Mouse (Mus musculus) Patski (cell line): Measurements from ENCODE around the gene Tmem189. TPM values are rescaled to one million over a fixed set of nuclear protein-coding genes. Genes with fewer than 3 reads are reported as not detected.
A peak's percentile ranks its signal among the peaks of the same experiment; 100 is the strongest.
"Not testable (repeated sequence)": the region's sequence is repeated elsewhere in the genome, so short reads cannot be mapped to it uniquely, and the experiment has no call there.

Experiments used
- ATAC-seq: fragments of 100-300 bp; one replicate; pipeline ENCODE4 v1.8.0; 2021
- CTCF ChIA-PET: fragments of 350-600 bp; sonication (Branson Sonifier 250); formaldehyde crosslinking; loops from one replicate; lab custom pipeline; 2022; ENCODE audit warnings: inconsistent platforms; lab: Charles Lee
- POLR2A ChIA-PET: fragments of 350-600 bp; sonication (Branson Sonifier 250); formaldehyde crosslinking; loops from one replicate; lab custom pipeline; 2022; ENCODE audit warnings: antibody characterized with exemption, inconsistent platforms; lab: Charles Lee
- DNase-seq: peaks from one replicate; pipeline ENCODE4 v3.0.0-alpha.2; 2011; ENCODE audit warnings: low read depth, low spot score
- H3K27me3 ChIP-seq: fragments of 371-371 bp; one replicate; pipeline ENCODE4 v1.5.1; 2021
- CTCF ChIP-seq: fragments of 100-300 bp; IDR thresholded peaks from one replicate; pipeline ENCODE4 v1.5.1; 2021
- in situ Hi-C: fragments of 300-500 bp; cut with MboI; formaldehyde crosslinking; loops from 3 replicates; pipeline ENCODE4 v1.11.1; 2018; ENCODE audit warnings: low pct_unique_long_range_greater_than_20kb, mixed read lengths
- polyA plus RNA-seq: library from polyadenylated mRNA; unstranded; gene quantifications from one replicate; pipeline ENCODE4 v1.2.3, GENCODE M21; 2021

The Tmem189 gene
- polyA plus RNA-seq, 1 experiment from 2014 or later: 36.1 TPM

DNA sequence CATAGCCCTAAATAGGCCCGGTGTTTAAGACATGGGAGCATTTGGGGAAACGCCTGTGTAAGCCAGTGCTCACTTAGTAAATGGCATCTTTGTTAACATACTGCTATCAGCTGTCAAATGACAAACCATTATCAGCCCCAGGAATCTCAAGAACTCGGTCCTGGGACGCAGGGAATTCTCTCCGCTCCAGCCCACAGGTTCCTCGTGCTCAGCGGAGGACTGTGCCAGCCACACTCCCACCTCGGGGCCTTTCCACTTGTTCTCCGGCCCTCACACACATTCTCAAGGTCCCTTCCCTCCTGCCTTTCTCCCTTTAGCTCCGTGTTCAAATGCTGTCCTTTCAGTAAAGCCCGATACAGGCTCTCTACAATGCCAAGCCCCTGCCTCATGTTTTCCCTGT lies 30.9 kb downstream of the Tmem189 start:
- TF ChIP-seq CTCF: no peak
- CTCF ChIA-PET: no interaction called here
- H3K27me3 ChIP-seq: no peaks in the 10 kb centered on the region
- in situ Hi-C loops: no loop called here
- no peak for ATAC-seq
- POLR2A ChIA-PET: no interaction called here
- DNase-seq: no peak

DNA sequence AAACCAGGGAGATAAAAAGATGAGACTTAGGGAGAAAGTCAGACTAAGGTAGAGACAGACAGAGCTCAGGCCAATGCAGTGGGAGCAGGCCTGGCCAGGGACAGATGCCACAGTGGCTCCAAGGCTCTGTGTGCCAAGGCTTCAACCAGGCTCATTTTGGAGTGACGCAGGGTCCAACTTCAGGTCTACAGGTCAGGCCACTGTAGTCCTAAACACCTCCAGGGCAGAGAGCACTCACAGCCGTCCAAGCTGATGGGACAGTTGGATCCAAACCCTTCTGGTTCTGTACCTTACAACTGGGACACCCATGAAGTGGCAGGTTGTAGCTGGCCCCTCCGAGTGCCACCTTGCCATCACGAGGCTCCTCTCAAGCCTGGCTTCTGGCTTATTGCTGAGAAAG lies 31.6 kb downstream of the Tmem189 start:
- DNase-seq: no peak
- ChIA-PET POLR2A (no interaction called here), CTCF (no interaction called here)
- no peak for TF ChIP-seq CTCF
- no peak for ATAC-seq
- in situ Hi-C loops: no loop called here
- no peaks in the 10 kb centered on the region for H3K27me3 ChIP-seq

DNA sequence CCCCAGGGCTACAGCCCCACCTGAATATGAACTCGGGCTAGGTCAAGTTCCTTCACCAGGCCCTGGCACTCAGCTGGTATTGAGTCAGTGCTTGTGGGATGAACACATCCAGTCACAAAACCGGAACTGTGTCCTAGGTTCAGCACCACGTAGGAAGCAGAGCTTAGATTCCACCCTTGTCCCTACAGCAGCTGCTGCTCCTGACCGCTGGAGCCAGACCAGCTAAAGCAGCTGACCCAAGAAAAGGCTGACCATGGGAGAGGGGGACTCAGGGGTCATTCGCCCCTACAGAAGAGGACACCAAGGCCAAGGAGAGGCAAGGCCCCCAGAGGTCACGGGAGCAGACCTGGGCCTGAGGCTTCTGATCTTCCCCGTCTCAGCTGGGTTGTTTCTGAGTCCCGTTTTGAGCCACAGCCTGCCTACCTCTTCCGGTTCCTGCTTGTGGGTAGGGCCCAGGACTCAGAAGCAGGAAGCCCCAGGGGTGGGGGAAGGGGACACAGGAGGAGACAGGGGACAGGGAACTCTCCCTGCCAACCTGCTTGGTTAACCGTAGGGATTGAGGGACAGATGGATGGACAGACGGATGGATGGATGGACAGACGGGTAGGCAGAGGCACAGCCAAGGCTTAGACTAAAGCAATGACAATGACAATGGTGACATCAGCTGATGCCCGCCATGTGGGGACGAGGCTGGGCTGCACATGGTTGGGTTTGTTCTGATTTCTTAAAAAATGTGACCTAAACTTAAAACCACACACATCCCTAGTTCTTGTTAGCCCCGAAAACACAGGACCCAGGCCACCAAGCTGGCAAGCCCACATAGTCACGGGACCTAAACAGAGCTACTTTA lies 32.8 kb downstream of the Tmem189 start:
- ATAC-seq (no peak), DNase-seq (no peak)
- ChIA-PET CTCF (no interaction called here), POLR2A (no interaction called here)
- H3K27me3 ChIP-seq: no peaks in the 10 kb centered on the region
- no peak for TF ChIP-seq CTCF
- in situ Hi-C loops: no loop called here

DNA sequence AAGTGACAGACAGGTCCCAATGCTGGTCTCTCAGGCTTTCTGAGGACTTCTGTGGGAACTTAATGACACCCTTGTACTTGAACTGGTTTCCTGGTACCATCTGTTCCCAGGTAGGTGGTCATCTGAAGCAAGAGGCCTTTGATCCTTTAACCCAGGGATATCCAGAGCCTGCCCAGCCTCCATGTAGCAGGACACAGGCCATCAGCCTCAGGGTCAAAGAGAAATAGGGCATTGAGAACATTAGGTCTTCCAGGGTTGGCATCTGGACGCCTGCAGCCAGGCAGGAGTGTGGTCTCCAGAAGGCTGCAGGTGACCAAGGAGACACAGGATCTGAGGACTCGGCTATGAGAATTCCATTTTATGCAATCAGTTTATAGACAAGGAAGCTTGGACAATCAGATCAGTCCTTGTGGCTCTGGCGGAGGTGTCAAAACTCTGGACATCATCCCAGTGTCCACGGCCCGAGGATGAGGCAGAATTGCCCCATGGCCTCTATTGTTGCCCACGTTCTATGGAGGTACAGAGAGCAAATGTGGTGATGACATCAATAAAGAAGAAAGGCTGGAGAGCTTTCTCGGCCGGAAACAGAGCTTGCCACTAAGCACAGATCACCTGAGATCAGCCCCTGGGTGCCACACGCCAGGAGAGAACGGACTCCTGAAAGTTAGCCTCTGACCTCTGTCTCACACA lies 34.6 kb downstream of the Tmem189 start:
- no peak for ATAC-seq
- no peaks in the 10 kb centered on the region for H3K27me3 ChIP-seq
- CTCF ChIA-PET: interaction anchor here (1.8 kb wide), 1 partner anchor 14 kb away, joined by 4 read pairs; no protein-coding TSS in a partner anchor
- in situ Hi-C loops: no loop called here
- TF ChIP-seq CTCF: no peak
- POLR2A ChIA-PET: no interaction called here
- no peak for DNase-seq

DNA sequence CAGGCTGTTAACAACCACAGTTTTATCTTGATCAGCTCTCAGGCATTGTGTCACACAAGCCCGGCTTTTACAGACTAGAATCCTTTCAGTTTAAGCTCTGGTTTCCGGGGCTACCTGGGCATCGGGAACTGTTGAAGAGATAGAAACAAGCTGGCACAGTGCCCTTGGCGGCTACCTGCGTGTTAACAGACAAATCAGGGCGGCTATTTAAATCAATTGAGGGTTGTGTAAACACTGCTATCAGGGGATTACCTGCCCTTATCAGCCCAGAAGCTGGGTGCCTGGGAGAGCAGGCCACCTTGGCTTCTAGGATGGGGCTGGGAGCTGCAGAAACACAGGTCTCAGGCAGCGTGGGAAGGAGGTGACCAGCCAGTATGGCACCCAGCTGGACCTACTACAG lies 36.9 kb downstream of the Tmem189 start:
- no peaks in the 10 kb centered on the region for H3K27me3 ChIP-seq
- ATAC-seq (no peak), DNase-seq (no peak)
- in situ Hi-C loops: no loop called here
- CTCF ChIA-PET: no interaction called here
- TF ChIP-seq CTCF: no peak
- POLR2A ChIA-PET: no interaction called here

DNA sequence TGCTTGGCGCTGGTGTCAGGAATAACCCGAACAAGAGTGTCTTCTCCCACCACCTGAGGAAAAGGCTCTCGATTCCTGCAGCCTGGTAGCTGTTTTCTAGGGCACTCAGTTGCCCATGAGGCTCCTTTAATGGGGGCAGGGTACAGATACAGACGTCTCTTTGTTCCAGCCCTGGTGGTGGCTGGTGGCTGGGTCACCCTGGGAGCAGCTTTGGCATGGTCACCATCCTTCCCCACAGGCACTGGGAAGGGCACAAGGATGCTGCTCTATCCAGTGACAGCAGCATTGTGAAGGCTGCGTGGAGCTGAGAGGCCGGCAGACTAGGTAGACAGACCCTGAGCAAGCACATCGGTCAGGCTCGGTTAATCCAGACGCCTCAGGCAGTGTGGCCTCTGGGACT lies 38.0 kb downstream of the Tmem189 start:
- DNase-seq: no peak
- ATAC-seq: no peak
- ChIA-PET POLR2A (no interaction called here), CTCF (no interaction called here)
- in situ Hi-C loops: no loop called here
- no peak for TF ChIP-seq CTCF
- H3K27me3 ChIP-seq: no peaks in the 10 kb centered on the region

DNA sequence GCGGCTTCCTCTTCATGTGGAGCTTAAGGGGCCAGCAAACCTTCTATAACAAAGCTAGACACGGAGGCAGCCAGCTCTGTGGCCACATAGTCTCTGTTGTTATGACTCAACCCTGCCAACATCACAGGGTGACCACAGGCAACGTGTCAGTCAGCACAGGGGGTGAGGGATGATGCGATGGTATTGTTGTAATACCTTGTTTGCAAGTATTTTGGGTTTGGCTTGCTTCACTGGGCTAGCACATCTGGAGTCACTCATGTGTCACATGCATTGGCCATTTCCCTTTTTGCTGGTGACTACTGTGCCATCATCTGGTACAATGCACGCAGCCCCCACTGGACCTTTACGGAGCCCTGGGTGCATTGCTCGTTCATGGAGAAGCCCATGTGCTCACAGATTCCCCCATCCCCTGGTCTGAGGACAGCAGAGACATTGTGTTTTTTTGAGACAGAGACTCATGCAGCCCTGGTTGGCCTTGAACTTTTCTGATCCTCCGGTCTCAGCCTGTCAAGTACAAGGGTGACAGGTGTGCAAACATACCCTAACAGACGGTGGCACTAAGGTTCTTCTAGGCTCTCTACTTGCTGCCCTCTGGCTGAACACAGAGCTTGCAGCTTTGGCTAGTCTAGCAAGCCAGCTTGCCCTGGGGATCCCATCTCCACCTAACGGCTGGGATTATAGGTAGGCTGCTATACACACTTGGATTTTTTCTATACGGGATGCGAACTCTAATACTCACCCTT lies 40.2 kb downstream of the Tmem189 start:
- H3K27me3 ChIP-seq: no peaks in the 10 kb centered on the region
- ATAC-seq (peak; percentile 24), DNase-seq (no peak)
- in situ Hi-C loops: no loop called here
- POLR2A ChIA-PET: no interaction called here
- TF ChIP-seq CTCF: no peak
- CTCF ChIA-PET: no interaction called here

DNA sequence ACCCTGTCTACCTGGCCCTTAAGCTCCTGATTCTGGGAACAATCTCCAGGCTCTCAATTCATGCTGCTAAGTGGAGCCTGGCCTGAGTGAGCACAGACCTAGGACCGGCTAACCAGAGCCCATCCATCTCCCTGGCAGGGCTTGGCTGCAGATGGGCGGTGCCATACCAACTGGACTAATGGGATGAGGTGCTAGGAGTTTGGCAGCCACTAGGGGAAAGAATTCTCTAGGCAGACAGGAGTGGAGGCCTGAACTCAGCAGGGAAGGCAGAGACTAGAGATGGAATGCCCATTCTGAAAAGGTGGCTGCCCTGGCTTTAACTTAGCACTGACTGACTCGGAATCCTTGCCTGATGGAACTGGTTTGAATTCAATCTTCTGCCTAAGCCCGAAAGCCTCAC lies 43.2 kb downstream of the Tmem189 start:
- no peak for DNase-seq
- in situ Hi-C loops: no loop called here
- H3K27me3 ChIP-seq: no peaks in the 10 kb centered on the region
- no peak for TF ChIP-seq CTCF
- ATAC-seq: no peak
- CTCF ChIA-PET: no interaction called here
- POLR2A ChIA-PET: no interaction called here

DNA sequence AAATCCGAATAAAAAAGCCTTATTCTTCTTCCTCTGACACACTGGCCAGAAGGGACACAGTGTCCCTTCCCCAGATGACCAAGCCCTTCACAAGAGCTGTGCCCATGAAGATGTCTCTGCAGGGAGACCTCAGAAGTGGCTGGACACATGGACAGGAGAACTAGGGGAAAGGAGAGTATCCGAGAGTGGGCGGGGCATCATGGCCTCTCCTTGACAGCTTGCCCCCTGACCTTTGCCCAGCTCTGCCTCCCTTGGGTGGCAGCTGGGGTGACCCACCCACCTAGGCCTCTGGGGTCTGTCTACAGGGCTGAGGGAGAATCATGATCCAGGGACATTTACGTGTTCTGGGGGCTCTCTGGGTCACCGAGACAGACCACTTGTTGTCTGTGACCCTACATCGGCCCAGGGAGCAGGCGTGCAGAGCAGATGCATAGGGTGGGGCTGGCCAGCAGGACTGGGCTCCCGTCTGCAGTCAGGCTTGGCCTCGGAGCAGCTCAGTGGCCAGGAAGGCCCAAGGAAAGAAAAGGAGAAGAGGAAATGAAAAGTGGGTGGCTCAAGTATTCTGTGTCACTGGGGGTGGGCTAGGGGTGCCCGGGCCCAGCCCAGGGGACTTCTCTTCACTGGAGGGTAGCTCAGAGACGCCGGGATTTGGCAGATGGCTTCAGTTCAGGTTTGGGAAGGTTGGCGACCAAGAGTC lies 46.1 kb downstream of the Tmem189 start:
- H3K27me3 ChIP-seq, DNase-seq, CTCF ChIA-PET, ATAC-seq: not testable (repeated sequence)
- in situ Hi-C loops: loop anchor here (5.0 kb wide), 1 partner anchor 34 kb away; no protein-coding TSS in a partner anchor
- POLR2A ChIA-PET: interaction anchor here (0.6 kb wide), 1 partner anchor 22 kb away, joined by 3 read pairs; no protein-coding TSS in a partner anchor

DNA sequence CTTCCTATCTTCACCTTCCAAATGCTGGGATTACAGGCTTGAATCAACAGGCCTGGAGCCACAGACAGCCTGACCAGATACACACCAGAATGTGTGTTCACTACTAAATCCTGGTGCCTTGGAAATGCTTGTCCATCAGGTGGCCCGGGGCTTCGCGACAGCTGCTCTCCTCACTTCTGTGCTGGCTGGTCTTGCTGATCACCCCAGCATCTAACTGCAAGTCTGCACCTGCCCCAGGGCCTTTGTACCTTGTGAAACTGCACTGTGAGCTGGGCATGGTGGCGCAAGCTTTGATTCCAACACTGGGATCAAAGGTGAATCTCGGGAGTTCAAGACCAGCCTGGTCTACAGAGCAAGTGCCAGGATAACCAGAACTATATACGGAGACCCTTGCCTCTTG lies 47.5 kb downstream of the Tmem189 start:
- DNase-seq (no peak), ATAC-seq (no peak)
- ChIA-PET POLR2A (no interaction called here), CTCF (interaction anchor here (1.4 kb wide), 1 partner anchor 13 kb away, joined by 4 read pairs; no protein-coding TSS in a partner anchor)
- no peaks in the 10 kb centered on the region for H3K27me3 ChIP-seq
- in situ Hi-C loops: loop anchor here (5.0 kb wide), 1 partner anchor 35 kb away; no protein-coding TSS in a partner anchor
- TF ChIP-seq CTCF: no peak
